Mouse (Mus musculus): ENCODE measurements around the gene Ccdc61. TPM values are rescaled to one million over a fixed set of nuclear protein-coding genes. Genes with fewer than 3 reads are reported as not detected.

Ccdc61 gene
- polyA plus RNA-seq, 1 experiment = 26.5 TPM

- DNase-seq (ENCODE audit: low read depth) = no peak
- TF ChIP-seq CTCF (IDR thresholded peaks at IDR 0.05; ENCODE audit: borderline replicate concordance, extremely low read depth, insufficient read depth, insufficient read length) = no peak
These were observed 65.4 kb downstream of the Ccdc61 start for GRCm38 (mm10) chr7:18844811-18845210.

GRCm38 (mm10) chr7:18841174-18841567, 69.0 kb downstream of the Ccdc61 start:
- TF ChIP-seq CTCF (IDR thresholded peaks at IDR 0.05; ENCODE audit: borderline replicate concordance, extremely low read depth, insufficient read depth, insufficient read length) (no peak), POLR2A (IDR thresholded peaks at IDR 0.05; ENCODE audit: borderline replicate concordance, extremely low read depth, insufficient read depth, insufficient read length, poor library complexity, severe bottlenecking) (no peak)
- no peak for DNase-seq (ENCODE audit: low read depth)

Other genes with a start within 250 kb of the Ccdc61 start
- gene Psg20, start 224.2 kb downstream of the Ccdc61 start, polyA plus RNA-seq (2012; rRNA removed) = not detected in 2 replicates
- not detected in 2 replicates for gene Psg22, start 192.3 kb downstream of the Ccdc61 start, polyA plus RNA-seq (2012; rRNA removed)
- gene Psg19, start 111.9 kb downstream of the Ccdc61 start, polyA plus RNA-seq (2012; rRNA removed) = 0.07 TPM in 1 of 2 replicates, not detected in the other
- 0.16 and 0.19 TPM in 2 replicates for gene Psg17, start 88.8 kb downstream of the Ccdc61 start, polyA plus RNA-seq (2012; rRNA removed)
- 0.57 and 0.98 TPM in 2 replicates for gene Mill2, start 70.4 kb downstream of the Ccdc61 start, polyA plus RNA-seq (2012; rRNA removed)
- gene Pglyrp1, start 39.1 kb downstream of the Ccdc61 start, polyA plus RNA-seq (2012; rRNA removed) = 8.3 and 8.5 TPM in 2 replicates
- 20.7 and 52.7 TPM in 2 replicates for gene Nova2, start 15.5 kb upstream of the Ccdc61 start, polyA plus RNA-seq (2012; rRNA removed)
- 2.1 and 2.7 TPM in 2 replicates for gene Nanos2, start 77.0 kb upstream of the Ccdc61 start, polyA plus RNA-seq (2012; rRNA removed)
- gene Mypop, start 80.8 kb upstream of the Ccdc61 start, polyA plus RNA-seq (2012; rRNA removed) = 14.2 and 16.1 TPM in 2 replicates
- 48.9 and 54.6 TPM in 2 replicates for gene Irf2bp1, start 93.6 kb upstream of the Ccdc61 start, polyA plus RNA-seq (2012; rRNA removed)
- gene Foxa3, start 113.1 kb upstream of the Ccdc61 start, polyA plus RNA-seq (2012; rRNA removed) = not detected in 2 replicates
- gene Sympk, start 114.0 kb upstream of the Ccdc61 start, polyA plus RNA-seq (2012; rRNA removed) = 91.6 and 97.6 TPM in 2 replicates
- gene Rsph6a, start 144.3 kb upstream of the Ccdc61 start, polyA plus RNA-seq (2012; rRNA removed) = 0.07 TPM in 1 of 2 replicates, not detected in the other
- gene Dmwd, start 165.8 kb upstream of the Ccdc61 start, polyA plus RNA-seq (2012; rRNA removed) = 178 and 209 TPM in 2 replicates
- 67.1 and 74.8 TPM in 2 replicates for gene Dmpk, start 173.4 kb upstream of the Ccdc61 start, polyA plus RNA-seq (2012; rRNA removed)
- 16.3 and 27.6 TPM in 2 replicates for gene Six5, start 184.2 kb upstream of the Ccdc61 start, polyA plus RNA-seq (2012; rRNA removed)
- gene Gm4969, start 208.0 kb upstream of the Ccdc61 start, polyA plus RNA-seq (2012; rRNA removed) = 5.2 and 5.9 TPM in 2 replicates
- gene Fbxo46, start 209.4 kb upstream of the Ccdc61 start, polyA plus RNA-seq (2012; rRNA removed) = 15.9 and 18.1 TPM in 2 replicates
- 18.3 and 20.8 TPM in 2 replicates for gene Qpctl, start 238.9 kb upstream of the Ccdc61 start, polyA plus RNA-seq (2012; rRNA removed)
- 95.5 and 107 TPM in 2 replicates for gene Snrpd2, start 239.3 kb upstream of the Ccdc61 start, polyA plus RNA-seq (2012; rRNA removed)

Data from brain, embryonic 14.5 days (tissue).